Mouse (Mus musculus) lung, postnatal 14 days (tissue): ENCODE data around the gene Cyp4f14.
"Not testable (repeated sequence)": the region's sequence is repeated elsewhere in the genome, so short reads cannot be mapped to it uniquely, and the experiment has no call there.

Source experiments
- DNase-seq: peaks from one replicate; pipeline ENCODE4 v3.0.0; 2021

Gene Cyp4f14

GRCm38 (mm10) chr17:32891239-32892180, 25.6 kb downstream of the Cyp4f14 start, which contains the start of gene Zfp870:
Gene Zfp870, minus strand, starts transcription at chr17:32891642.
- DNase-seq: peak; percentile 85

- DNase-seq: no peak
These were observed 26.3 kb downstream of the Cyp4f14 start for GRCm38 (mm10) chr17:32890852-32891238.

- DNase-seq: no peak
These were observed 27.5 kb downstream of the Cyp4f14 start for GRCm38 (mm10) chr17:32889611-32890010.

- DNase-seq: no peak
These were observed 36.6 kb downstream of the Cyp4f14 start for GRCm38 (mm10) chr17:32880320-32881218.

GRCm38 (mm10) chr17:32878773-32879172, 38.4 kb downstream of the Cyp4f14 start:
- no peak for DNase-seq

GRCm38 (mm10) chr17:32877471-32878171, 39.5 kb downstream of the Cyp4f14 start:
- DNase-seq: no peak

- no peak for DNase-seq
These were observed 44.4 kb downstream of the Cyp4f14 start for GRCm38 (mm10) chr17:32872696-32873095.

- DNase-seq: no peak
These were observed 45.1 kb downstream of the Cyp4f14 start for GRCm38 (mm10) chr17:32872091-32872490.

GRCm38 (mm10) chr17:32871483-32871882, 45.7 kb downstream of the Cyp4f14 start:
- DNase-seq: no peak

GRCm38 (mm10) chr17:32867266-32867665, 49.9 kb downstream of the Cyp4f14 start:
- DNase-seq: not testable (repeated sequence)

GRCm38 (mm10) chr17:32856713-32857112, 60.4 kb downstream of the Cyp4f14 start:
- DNase-seq: not testable (repeated sequence)
